Mouse (Mus musculus): ENCODE measurements around the gene Gm28048. TPM values are rescaled to one million over a fixed set of nuclear protein-coding genes. Genes with fewer than 3 reads are reported as not detected.

Gene Gm28048
- polyA plus RNA-seq, 1 experiment = 58.5 TPM

GRCm38 (mm10) chr11:22839456-22839855 is 142.4 kb downstream of the Gm28048 start:
- Histone ChIP-seq H3K4me1 (ENCODE audit: control insufficient read depth, insufficient read depth, low read length) (peaks cover 70% of the 10 kb centered on the region), H3K4me3 (ENCODE audit: insufficient read depth, low read length) (no peak overlapping the region), H3K27ac (ENCODE audit: insufficient read depth, low read depth, low read length) (no peak overlapping the region; the same call in 1 of the 2 replicates)
- TF ChIP-seq CTCF (IDR thresholded peaks at IDR 0.05; ENCODE audit: low read depth, low read length) (no peak), POLR2A (IDR thresholded peaks at IDR 0.05; ENCODE audit: borderline replicate concordance, low read depth, low read length) (no peak)

GRCm38 (mm10) chr11:22838361-22838760 is 143.5 kb downstream of the Gm28048 start:
- Histone ChIP-seq H3K27ac (ENCODE audit: insufficient read depth, low read depth, low read length) (no peak overlapping the region), H3K4me3 (ENCODE audit: insufficient read depth, low read length) (no peak overlapping the region), H3K4me1 (ENCODE audit: control insufficient read depth, insufficient read depth, low read length) (peaks cover 61% of the 10 kb centered on the region)
- TF ChIP-seq CTCF (IDR thresholded peaks at IDR 0.05; ENCODE audit: low read depth, low read length) (no peak), POLR2A (IDR thresholded peaks at IDR 0.05; ENCODE audit: borderline replicate concordance, low read depth, low read length) (no peak)

- Histone ChIP-seq H3K4me1 (ENCODE audit: control insufficient read depth, insufficient read depth, low read length) (peaks cover 44% of the 10 kb centered on the region), H3K27ac (ENCODE audit: insufficient read depth, low read depth, low read length) (no peak overlapping the region), H3K4me3 (ENCODE audit: insufficient read depth, low read length) (no peak overlapping the region)
- TF ChIP-seq CTCF (IDR thresholded peaks at IDR 0.05; ENCODE audit: low read depth, low read length) = no peak
- no peak for TF ChIP-seq POLR2A (IDR thresholded peaks at IDR 0.05; ENCODE audit: borderline replicate concordance, low read depth, low read length)
Observed at GRCm38 (mm10) chr11:22836269-22836668, 145.6 kb downstream of the Gm28048 start.

GRCm38 (mm10) chr11:22832600-22832999 is 149.3 kb downstream of the Gm28048 start:
- TF ChIP-seq POLR2A (IDR thresholded peaks at IDR 0.05; ENCODE audit: borderline replicate concordance, low read depth, low read length) = no peak
- TF ChIP-seq CTCF (IDR thresholded peaks at IDR 0.05; ENCODE audit: low read depth, low read length) = no peak
- H3K4me3 ChIP-seq (ENCODE audit: insufficient read depth, low read length) = no peak overlapping the region
- peaks cover 25% of the 10 kb centered on the region for H3K4me1 ChIP-seq (ENCODE audit: control insufficient read depth, insufficient read depth, low read length)
- no peak overlapping the region for H3K27ac ChIP-seq (ENCODE audit: insufficient read depth, low read depth, low read length)

GRCm38 (mm10) chr11:22831916-22832315 is 150.0 kb downstream of the Gm28048 start:
- Histone ChIP-seq H3K4me1 (ENCODE audit: control insufficient read depth, insufficient read depth, low read length) (peaks cover 26% of the 10 kb centered on the region), H3K27ac (ENCODE audit: insufficient read depth, low read depth, low read length) (no peak overlapping the region), H3K4me3 (ENCODE audit: insufficient read depth, low read length) (no peak overlapping the region)
- TF ChIP-seq CTCF (IDR thresholded peaks at IDR 0.05; ENCODE audit: low read depth, low read length) = no peak
- no peak for TF ChIP-seq POLR2A (IDR thresholded peaks at IDR 0.05; ENCODE audit: borderline replicate concordance, low read depth, low read length)

GRCm38 (mm10) chr11:22830684-22831083 is 151.2 kb downstream of the Gm28048 start:
- no peak overlapping the region for H3K27ac ChIP-seq (ENCODE audit: insufficient read depth, low read depth, low read length)
- H3K4me3 ChIP-seq (ENCODE audit: insufficient read depth, low read length) = no peak overlapping the region
- H3K4me1 ChIP-seq (ENCODE audit: control insufficient read depth, insufficient read depth, low read length) = peaks cover 15% of the 10 kb centered on the region
- TF ChIP-seq CTCF (IDR thresholded peaks at IDR 0.05; ENCODE audit: low read depth, low read length) (no peak), POLR2A (IDR thresholded peaks at IDR 0.05; ENCODE audit: borderline replicate concordance, low read depth, low read length) (no peak)

- TF ChIP-seq CTCF (IDR thresholded peaks at IDR 0.05; ENCODE audit: low read depth, low read length) (no peak), POLR2A (IDR thresholded peaks at IDR 0.05; ENCODE audit: borderline replicate concordance, low read depth, low read length) (no peak)
- Histone ChIP-seq H3K4me3 (ENCODE audit: insufficient read depth, low read length) (no peak overlapping the region), H3K4me1 (ENCODE audit: control insufficient read depth, insufficient read depth, low read length) (peaks cover 11% of the 10 kb centered on the region), H3K27ac (ENCODE audit: insufficient read depth, low read depth, low read length) (no peak overlapping the region)
Observed at GRCm38 (mm10) chr11:22830179-22830611, 151.7 kb downstream of the Gm28048 start.

- H3K27ac ChIP-seq (ENCODE audit: insufficient read depth, low read depth, low read length) = no peak overlapping the region
- H3K4me1 ChIP-seq (ENCODE audit: control insufficient read depth, insufficient read depth, low read length) = peaks cover 10% of the 10 kb centered on the region; the same call in 1 of the 2 replicates
- TF ChIP-seq CTCF (IDR thresholded peaks at IDR 0.05; ENCODE audit: low read depth, low read length) (no peak), POLR2A (IDR thresholded peaks at IDR 0.05; ENCODE audit: borderline replicate concordance, low read depth, low read length) (no peak)
Observed at GRCm38 (mm10) chr11:22828988-22829632, 152.8 kb downstream of the Gm28048 start.

GRCm38 (mm10) chr11:22827514-22828080 is 154.3 kb downstream of the Gm28048 start:
- TF ChIP-seq POLR2A (IDR thresholded peaks at IDR 0.05; ENCODE audit: borderline replicate concordance, low read depth, low read length) (no peak), CTCF (IDR thresholded peaks at IDR 0.05; ENCODE audit: low read depth, low read length) (no peak)
- H3K27ac ChIP-seq (ENCODE audit: insufficient read depth, low read depth, low read length) = no peak overlapping the region
- peaks cover 10% of the 10 kb centered on the region; the same call in 1 of the 2 replicates for H3K4me1 ChIP-seq (ENCODE audit: control insufficient read depth, insufficient read depth, low read length)
- H3K4me3 ChIP-seq (ENCODE audit: insufficient read depth, low read length) = no peak overlapping the region

More at GRCm38 (mm10) chr11:22828988-22829632, 152.8 kb downstream of the Gm28048 start:
- H3K4me3 ChIP-seq (ENCODE audit: insufficient read depth, low read length) = no peak overlapping the region

- no peak overlapping the region for H3K4me3 ChIP-seq (ENCODE audit: insufficient read depth, low read length)
- peaks cover 10% of the 10 kb centered on the region; the same call in 1 of the 2 replicates for H3K4me1 ChIP-seq (ENCODE audit: control insufficient read depth, insufficient read depth, low read length)
- H3K27ac ChIP-seq (ENCODE audit: insufficient read depth, low read depth, low read length) = no peak overlapping the region
- TF ChIP-seq CTCF (IDR thresholded peaks at IDR 0.05; ENCODE audit: low read depth, low read length) (no peak), POLR2A (IDR thresholded peaks at IDR 0.05; ENCODE audit: borderline replicate concordance, low read depth, low read length) (no peak)
Observed at GRCm38 (mm10) chr11:22826665-22827064, 155.2 kb downstream of the Gm28048 start.
